In genomic region chr4:62730861-62731260, GRCm38 (mm10) we compare ENCODE assay signal across 15 mouse cellular contexts.
"Had no signal": no experiment of that assay in that cellular context is flagged by ENCODE, and none has a peak within 500 bp of the region (broad histone marks: within the 10 kb centered on the region; RNA-seq: fewer than 3 reads in every experiment).

No protein-coding gene starts in this region.

- H3K9ac ChIP-seq: kidney, embryonic 15.5 days; liver, embryonic 13.5 days; liver, postnatal 0 days; lung, embryonic 15.5 days; midbrain, embryonic 15.5 days; neural tube, embryonic 12.5 days had no signal

- DNase-seq: kidney, adult 2 months; kidney, postnatal 14 days; liver; liver, embryonic 13.5 days; liver, postnatal 0 days; lung, postnatal 14 days; thymus, adult 18-20 months; thymus, postnatal 14 days had no signal

- H3K4me2 ChIP-seq: kidney, embryonic 15.5 days; liver, embryonic 13.5 days; lung, embryonic 15.5 days; midbrain, embryonic 11.5 days; midbrain, embryonic 15.5 days; neural tube, embryonic 12.5 days had no signal

- H3K9me3 ChIP-seq: kidney, embryonic 15.5 days; liver, embryonic 13.5 days; lung, embryonic 15.5 days; megakaryocyte, embryonic 14.5 days; midbrain, embryonic 15.5 days; neural tube, embryonic 12.5 days had no signal

- H3K27me3 ChIP-seq: kidney, embryonic 15.5 days; liver, embryonic 13.5 days; lung, embryonic 15.5 days; midbrain, embryonic 15.5 days; neural tube, embryonic 12.5 days had no signal

- H3K4me3 ChIP-seq: kidney, embryonic 15.5 days; left cerebral cortex, adult 2 months; liver, embryonic 13.5 days; lung, embryonic 15.5 days; megakaryocyte, embryonic 14.5 days; midbrain, embryonic 15.5 days; neural tube, embryonic 12.5 days had no signal

- H3K36me3 ChIP-seq: kidney, embryonic 15.5 days; liver, embryonic 13.5 days; lung, embryonic 15.5 days; midbrain, embryonic 15.5 days; neural tube, embryonic 12.5 days had no signal

- H3K27ac ChIP-seq: kidney, embryonic 15.5 days; left cerebral cortex, adult 2 months; liver, embryonic 13.5 days; lung, embryonic 15.5 days; midbrain, embryonic 15.5 days; neural tube, embryonic 12.5 days had no signal

- ATAC-seq: liver, postnatal 0 days; midbrain, embryonic 15.5 days had no signal
